Mouse (Mus musculus): ENCODE measurements around the gene Stxbp2.

The Stxbp2 gene

GRCm38 (mm10) chr8:3645804-3646203 is 15.0 kb downstream of the Stxbp2 start:
- DNase-seq: peak; percentile 12 to 21

DNA sequence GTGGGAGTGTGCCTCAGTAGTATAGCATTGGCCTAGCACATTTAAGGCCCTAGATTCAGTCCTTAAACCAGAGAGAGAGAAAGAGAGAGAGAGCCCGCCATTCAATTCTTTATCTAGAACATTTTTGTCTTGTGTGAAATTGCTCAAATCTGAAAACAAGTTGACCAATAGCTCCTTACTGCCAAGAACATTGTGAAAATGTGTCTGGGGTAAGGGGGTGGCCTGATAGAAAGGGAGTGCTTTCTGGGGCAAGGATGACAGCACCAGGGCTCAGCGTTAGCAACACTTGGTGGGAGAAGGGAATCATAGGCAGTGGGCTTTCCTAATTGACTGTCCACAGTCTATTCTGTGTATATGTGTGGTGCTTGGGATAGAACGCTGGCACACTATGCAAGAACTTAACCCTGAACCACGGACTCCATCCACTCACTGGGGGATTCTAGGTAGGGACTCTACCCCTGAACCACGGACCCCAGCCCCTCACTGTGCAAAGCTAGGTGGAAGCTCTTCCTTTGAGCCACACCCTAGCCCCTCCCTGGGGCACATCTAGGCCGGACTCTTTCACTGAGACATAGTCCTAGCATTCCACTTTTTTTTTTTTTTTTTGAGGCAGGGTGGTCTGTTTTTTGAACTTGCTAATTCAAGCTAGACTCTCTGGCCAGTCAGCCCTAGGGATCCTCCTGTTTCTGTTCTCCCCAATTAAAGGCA is 16.2 kb downstream of the Stxbp2 start:
- no peak for DNase-seq

DNA sequence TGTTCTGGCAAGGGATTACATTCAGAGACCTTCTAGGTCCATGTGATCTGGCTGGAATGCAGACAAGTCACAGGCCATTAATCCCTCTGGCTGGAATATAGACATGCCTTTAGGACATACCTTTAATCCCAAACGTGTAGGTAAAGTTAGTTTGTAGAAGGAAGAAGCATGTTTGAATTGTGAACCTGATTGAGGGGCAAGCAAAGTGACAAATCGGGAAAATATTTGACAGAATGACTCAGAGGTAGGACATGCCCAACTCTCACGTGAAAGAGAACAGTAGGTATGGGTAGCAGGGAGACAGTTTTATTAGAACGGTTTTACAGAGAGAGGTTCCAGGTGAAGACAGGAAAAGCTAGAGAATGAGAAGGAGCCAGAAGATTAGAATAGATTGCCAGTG is 16.8 kb downstream of the Stxbp2 start:
- no peak for DNase-seq

- no peak for DNase-seq
These were observed 17.5 kb downstream of the Stxbp2 start for GRCm38 (mm10) chr8:3648268-3648667.

DNA sequence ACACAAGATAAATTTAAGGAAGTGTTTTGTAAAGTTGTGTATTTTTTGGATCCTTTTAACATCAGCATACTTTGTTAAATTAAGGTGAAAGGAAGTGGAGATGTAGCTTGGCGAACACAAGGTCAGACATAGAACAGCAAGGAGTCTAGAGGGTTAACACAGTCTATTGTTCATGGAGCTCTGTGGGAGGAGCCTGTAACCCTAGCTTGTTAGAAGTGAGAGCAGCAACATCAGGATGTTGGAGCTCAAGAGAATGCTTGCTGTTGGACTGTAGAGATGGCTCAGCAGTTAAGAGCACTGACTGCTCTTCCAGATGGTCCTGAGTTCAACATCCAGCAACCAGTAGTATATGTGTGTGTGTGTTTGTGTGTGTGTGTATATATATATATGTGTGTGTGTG is 18.2 kb downstream of the Stxbp2 start:
- no peak for DNase-seq

DNA sequence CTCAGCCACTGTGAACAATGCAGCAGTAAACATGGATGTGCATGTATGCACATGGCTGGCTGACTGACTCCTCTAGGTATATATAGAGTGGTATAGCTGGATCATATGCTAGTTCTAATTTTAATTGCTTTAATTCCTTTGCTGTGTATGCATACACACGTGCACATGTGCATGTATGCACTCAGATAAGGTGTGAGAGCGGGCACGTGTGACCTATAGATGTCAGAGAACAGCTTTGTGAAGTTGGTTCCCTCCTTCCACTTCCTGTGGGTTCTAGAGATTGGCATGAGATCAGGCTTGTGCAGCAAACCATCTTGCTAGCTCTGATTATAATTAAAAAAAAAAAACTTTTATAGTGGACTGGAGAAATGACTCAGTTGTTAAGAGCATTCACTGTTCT is 22.1 kb downstream of the Stxbp2 start:
- DNase-seq: no peak

DNA sequence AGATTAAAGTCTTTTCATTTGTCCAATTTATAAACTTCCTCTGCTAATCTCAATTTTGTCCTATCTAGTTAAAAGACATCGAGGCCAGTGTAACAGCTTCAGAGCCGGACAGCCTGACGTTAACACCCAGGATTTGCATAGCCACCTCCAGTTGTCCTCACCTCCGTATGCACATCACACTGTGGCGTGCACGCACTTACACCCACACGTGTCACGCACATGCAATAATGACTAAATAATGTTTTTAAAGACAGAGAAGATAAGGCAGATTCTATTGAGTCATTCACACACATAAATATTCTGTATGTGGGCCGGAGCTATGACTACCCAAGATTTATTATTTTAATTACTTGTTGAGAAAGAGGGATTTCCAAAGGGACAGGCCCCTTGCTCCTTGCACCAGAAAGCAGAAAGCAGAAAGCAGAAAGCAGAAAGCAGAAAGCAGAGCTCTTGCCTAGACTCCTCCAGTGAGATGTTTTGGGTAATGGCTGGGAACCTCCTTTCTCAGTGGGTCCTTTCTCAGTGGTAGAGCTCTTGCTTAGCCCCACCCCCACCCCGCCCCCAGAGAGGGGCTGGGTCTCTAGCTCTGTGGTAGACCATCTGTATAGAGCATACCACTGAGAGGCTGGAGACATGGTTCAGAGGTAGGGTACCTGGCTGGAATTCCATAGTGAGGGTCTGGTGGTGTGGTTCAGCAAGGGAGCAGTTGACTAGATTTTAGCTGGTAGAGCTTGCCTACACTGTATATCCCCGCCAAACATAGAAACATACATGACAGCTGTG is 24.2 kb downstream of the Stxbp2 start:
- DNase-seq: no peak

DNA sequence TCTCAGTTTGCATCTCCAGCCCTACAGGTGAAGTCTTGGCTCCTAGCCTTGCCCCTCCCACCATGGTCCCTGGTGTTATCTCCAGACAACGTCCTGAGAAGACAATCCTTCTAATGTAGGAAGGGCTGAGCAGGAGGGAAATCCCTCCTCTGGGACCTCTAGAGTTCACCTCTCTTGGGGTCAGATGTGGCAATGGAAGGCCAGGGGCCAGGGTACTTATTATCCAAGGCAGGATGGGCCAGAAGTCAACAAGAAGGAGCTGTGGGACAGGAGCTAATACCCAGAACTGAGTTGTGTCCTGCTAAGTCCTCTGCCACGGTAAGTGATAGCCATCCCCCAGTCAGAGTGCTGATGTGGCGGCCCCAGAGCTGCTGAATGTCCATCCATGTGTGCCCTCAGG is 24.8 kb downstream of the Stxbp2 start, which contains the start of gene Retn:
TSS of gene Retn (plus strand) at position 245 of the 400 bp plus-strand sequence.
- DNase-seq: no peak

DNA sequence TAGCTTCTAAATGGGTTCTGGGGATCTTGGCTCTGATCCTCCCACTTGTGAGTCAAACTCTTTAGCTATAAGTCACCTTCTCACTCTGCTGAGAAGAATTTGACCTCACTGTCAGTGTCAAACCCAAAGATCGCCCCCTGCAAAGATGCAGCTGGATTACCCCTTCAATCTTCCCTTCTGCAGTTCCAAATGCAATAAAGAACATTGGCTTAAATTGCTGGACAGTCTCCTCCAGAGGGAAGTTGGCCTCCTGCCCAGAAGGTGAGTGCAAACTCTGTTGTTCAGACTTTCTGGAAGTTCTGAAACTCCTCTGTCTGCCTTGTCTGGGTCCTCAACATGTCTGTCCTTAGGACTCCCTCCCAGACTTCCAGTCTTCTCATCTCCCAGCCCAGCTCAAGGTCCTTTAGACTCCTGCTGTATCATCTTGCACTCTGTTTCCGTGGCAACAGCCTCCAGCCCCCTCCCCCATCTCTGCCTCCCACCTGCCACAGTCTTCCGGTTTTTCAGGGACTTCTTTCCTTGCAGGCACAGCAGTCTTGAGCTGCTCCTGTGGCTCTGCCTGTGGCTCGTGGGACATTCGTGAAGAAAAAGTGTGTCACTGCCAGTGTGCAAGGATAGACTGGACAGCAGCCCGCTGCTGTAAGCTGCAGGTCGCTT is 26.1 kb downstream of the Stxbp2 start:
- DNase-seq: no peak

- no peak for DNase-seq
These were observed 30.1 kb downstream of the Stxbp2 start for GRCm38 (mm10) chr8:3660889-3661288.

DNA sequence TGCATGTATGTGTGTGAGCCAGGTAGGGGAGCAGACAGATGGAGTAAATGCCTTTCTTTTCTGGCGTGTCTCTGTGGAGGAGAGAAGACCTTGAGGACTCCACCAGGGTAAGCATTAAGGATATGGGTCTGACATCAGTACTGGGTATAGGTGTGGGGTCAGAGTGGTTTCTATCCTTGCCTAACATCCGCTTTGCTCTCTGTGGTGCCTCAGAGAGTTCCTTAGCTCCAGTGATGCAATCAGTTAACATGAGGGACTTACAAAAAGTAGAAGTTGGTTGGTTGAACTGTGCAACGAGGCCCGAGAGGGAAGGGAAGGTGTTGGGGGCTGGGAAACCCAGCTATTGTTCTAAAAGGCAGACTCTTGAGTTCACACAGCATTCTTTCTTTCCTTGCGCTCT is 33.6 kb downstream of the Stxbp2 start:
- no peak for DNase-seq

DNA sequence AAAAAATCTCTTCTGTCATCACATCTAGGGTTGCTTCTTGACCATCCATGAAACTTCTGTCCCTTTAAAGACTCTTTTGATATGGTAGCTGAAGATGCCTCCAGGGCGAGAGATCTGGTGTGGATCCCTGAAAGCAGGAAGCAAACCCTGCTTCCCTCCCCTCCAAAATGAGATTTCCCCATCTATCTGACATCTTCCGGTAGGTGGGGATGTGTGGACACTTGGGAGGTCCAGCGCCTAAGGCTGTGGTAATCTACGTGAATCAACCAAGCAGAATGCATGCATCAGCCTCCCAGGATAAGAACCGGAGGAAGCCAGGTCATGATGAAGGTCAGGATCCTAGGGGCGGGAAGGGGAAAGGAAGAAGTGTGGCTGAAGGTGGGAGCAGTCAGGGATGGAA is 34.8 kb downstream of the Stxbp2 start, which contains the start of gene Mcemp1:
TSS of gene Mcemp1 (plus strand) at position 248 of the 400 bp plus-strand sequence.
- DNase-seq: no peak

DNA sequence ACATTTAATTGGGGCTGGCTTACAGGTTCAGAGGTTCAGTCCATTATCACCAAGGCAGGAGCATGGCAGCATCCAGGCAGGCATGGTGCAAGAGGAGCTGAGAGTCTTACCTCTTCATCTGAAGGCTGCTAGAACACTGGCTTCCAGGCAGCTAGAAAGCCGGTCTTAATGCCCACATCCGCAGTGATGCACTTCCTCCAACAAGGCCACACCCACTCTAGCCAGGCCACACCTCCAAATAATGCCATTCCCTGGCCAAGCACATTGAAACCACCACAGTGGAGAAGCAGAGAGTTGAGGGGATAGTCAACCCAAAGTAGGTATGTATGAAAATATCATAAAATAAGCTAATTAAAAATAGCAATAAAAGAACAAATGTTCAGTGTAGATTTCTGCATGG is 39.6 kb downstream of the Stxbp2 start:
- no peak for DNase-seq

- DNase-seq: peak; percentile 92
These were observed 41.3 kb downstream of the Stxbp2 start, which contains the start of gene Fcor for GRCm38 (mm10) chr8:3671980-3672491. Fcor (minus strand) TSS chr8:3672362.

DNA sequence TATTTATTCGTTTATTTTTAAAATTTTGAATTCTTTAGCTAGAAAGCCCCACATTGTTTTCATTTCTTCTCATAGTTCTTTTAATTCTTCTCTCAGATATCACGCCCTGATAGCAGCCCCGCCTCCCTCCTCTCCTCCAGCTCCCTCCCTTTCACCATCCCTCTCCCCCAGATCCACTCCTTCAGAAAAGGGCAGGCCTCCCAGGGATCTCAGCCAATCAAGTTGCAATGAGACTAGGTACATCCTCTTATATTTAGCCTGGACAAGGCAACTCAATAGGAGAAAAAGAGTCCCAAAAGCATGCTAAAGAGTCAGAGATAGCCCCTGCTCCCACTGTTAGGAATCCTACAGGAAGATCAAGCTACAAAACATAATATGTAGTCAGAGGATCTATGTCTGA is 43.9 kb downstream of the Stxbp2 start:
- DNase-seq: no peak

GRCm38 (mm10) chr8:3676131-3676992 is 45.6 kb downstream of the Stxbp2 start, which contains the start of gene Trappc5:
Trappc5 (plus strand) TSS chr8:3676299.
- peak; percentile 96 for DNase-seq

GRCm38 (mm10) chr8:3676993-3677579 is 46.3 kb downstream of the Stxbp2 start:
- no peak for DNase-seq

DNA sequence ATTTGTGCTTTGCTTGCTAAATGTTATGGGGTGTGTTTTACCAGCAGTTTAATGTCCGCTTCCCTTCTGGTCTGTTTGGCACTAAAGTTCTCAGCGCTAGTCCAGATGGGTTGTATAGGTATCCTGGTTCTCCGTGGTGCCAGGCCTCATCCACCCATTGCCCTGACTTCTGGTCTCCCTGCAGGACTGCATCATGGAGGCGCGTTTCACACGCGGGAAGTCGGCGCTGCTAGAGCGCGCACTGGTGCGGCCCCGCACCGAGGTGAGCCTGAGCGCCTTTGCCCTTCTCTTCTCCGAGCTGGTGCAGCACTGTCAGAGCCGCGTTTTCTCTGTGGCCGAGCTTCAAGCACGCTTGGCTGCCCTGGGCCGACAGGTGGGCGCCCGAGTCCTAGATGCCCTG is 48.1 kb downstream of the Stxbp2 start:
- no peak for DNase-seq

GRCm38 (mm10) chr8:3679236-3679635 is 48.5 kb downstream of the Stxbp2 start:
- peak; percentile 53 to 63 for DNase-seq

DNA sequence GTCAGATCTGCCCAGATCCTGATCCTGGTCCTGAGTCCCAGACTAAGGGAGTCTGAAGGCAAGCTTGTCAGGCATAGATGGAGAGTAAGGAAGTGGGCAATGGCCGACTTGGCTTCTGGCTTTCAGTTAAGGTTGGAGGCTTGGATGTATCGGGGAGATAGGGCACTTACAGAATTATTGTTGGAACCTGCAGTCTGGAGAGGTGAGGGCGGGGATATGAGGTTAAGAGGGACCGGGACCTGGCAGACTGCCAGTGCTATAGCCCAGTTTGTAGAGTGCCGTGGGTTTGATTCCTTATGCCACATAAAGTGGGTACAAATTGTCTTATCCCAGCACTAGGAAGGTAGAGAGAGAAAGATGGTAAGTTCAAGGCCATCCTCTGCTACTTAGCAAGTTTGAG is 48.9 kb downstream of the Stxbp2 start:
- peak in 1 of 2 experiments; percentile 28 for DNase-seq

- DNase-seq: peak in 1 of 2 experiments; percentile 23
These were observed 51.7 kb downstream of the Stxbp2 start for GRCm38 (mm10) chr8:3682435-3682834.

Data from cerebellum, postnatal 36 days (tissue).